Mouse (Mus musculus) bone marrow, adult 2 months (tissue): ENCODE results near the gene Slc6a1. TPM values are rescaled to one million over a fixed set of nuclear protein-coding genes. Genes with fewer than 3 reads are reported as not detected.

Experiments
- H3K27ac ChIP-seq: fragments of 200-500 bp; 2 replicates; pipeline ENCODE4 v1.5.1; 2012; ENCODE audit warnings: low read depth, mild to moderate bottlenecking, control low read depth, inconsistent platforms, low read length; ENCODE audit not compliant: control insufficient read depth, poor library complexity, insufficient read depth
- H3K4me1 ChIP-seq: fragments of 200-500 bp; 2 replicates; pipeline ENCODE4 v1.6.1; 2011; ENCODE audit warnings: low read length; ENCODE audit not compliant: control insufficient read depth, insufficient read depth
- H3K4me3 ChIP-seq: fragments of 200-500 bp; replicated peaks from 2 replicates; pipeline ENCODE3; 2011; ENCODE audit warnings: mild to moderate bottlenecking, low read depth, low read length, control low read depth; ENCODE audit not compliant: control insufficient read depth
- CTCF ChIP-seq: fragments of 200-500 bp; IDR thresholded peaks from 2 replicates; pipeline ENCODE4 v1.5.1; 2011; ENCODE audit warnings: low read length, control low read depth; ENCODE audit not compliant: control insufficient read depth, insufficient read depth
- POLR2A ChIP-seq: fragments of 200-500 bp; IDR thresholded peaks from 2 replicates; pipeline ENCODE4 v1.6.1; 2011; ENCODE audit warnings: low read depth, mild to moderate bottlenecking, control low read depth, low read length, borderline replicate concordance; ENCODE audit not compliant: control insufficient read depth
- WGBS: fragments of 180-500 bp; shearing (Covaris S2); methylation state at CpG from one replicate; pipeline ENCODE4 v1.1.7; 2018; 5-methylcytosine and 5-hydroxymethylcytosine counted together
- polyA plus RNA-seq: library from polyadenylated mRNA; stranded (reverse); fragments of >200 nt; gene quantifications from 2 replicates; pipeline ENCODE4 v1.2.4, GENCODE M21; 2011; ENCODE audit warnings: low replicate concordance; ENCODE audit not compliant: missing spikeins, insufficient read depth, insufficient read length

Slc6a1 gene
- polyA plus RNA-seq, 1 experiment = 3.9 TPM

DNA sequence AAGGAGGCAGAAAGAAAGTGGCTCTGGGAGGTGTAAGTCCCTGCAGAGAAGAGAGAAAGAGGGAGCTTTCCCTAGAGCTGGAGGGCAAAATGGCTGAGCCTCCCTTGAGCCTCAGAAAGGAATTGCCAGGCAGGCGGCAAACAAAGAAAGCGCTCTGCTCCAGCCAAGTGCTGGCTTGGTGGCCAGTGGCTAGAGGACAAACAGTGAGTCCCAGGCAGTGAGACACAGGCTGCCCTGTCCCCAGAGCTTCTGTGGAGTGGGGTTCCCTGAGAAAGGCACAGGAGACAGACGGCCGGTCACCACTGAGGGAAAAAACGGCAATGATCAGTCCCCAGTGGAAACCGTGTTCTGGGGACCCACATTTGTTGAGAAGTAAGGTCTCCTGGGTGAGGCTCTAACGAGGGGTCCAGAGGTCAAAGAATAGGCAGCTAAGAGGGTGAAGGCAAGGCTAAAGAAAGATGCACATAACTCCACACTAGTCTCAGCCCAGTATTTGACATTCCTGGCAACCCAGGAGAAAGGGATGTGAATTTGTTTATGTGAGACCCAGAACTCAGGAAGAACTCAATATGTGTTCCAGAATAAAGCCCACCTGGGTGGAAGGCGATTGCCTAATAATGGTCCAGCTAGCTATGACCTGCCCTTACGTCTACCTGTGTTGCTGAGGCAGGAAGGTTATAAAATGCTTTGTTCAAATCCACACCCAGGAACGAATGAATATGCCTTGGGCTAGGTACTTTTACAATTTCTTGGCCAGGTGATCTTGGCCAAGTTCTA lies 1.7 kb downstream of the Slc6a1 start:
- WGBS = 53% methylated on average over 10 of the region's 10 CpGs
- Histone ChIP-seq H3K4me1 (no peaks in the 10 kb centered on the region), H3K4me3 (no peak overlapping the region), H3K27ac (no peak overlapping the region)
- no peak for TF ChIP-seq POLR2A
- no peak for TF ChIP-seq CTCF

DNA sequence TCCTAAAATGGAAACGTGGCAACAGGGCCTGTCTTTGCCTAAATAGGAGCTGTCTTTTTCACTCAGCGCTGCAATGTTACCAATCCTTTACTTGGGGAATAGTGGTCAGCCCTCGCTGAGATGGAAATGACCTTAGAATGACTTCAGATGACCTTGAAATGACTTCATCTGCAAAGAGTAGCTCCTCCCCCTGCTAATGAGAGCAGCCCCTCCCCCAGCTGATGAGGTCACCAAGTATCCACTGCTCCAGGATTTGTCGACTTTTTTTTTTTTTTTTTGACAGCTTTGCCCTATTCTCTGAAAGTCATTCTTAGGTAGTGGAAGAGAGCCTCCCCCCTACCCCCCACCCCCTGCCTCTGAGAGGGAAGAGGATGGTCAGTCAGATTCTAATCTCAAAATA lies 3.0 kb downstream of the Slc6a1 start:
- Histone ChIP-seq H3K4me1 (no peaks in the 10 kb centered on the region), H3K4me3 (no peak overlapping the region), H3K27ac (no peak overlapping the region)
- TF ChIP-seq CTCF = no peak
- no peak for TF ChIP-seq POLR2A
- 37% methylated on average over 4 of the region's 4 CpGs for WGBS

DNA sequence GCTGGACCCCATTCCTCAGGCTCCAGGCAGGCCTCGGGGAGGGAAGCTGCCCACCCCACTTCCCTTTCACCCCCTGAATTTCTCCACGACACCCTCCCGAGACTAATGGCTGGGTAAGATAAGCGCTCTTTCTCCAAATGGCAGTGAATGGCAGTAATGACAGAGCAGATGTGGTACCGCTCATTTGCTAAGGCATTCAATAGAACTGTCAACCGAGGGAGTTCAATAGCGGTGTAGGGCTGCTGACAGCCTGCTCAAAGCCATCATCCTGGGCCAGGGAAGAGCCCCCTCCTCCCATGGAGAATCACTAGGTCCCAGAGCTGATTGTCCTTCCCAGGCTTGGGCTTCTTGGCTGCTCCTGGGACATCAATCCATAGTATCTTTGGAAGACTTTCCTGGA lies 6.7 kb downstream of the Slc6a1 start:
- no peak for TF ChIP-seq CTCF
- no peak for TF ChIP-seq POLR2A
- WGBS = 19% methylated on average over 7 of the region's 7 CpGs

GRCm38 (mm10) chr6:114290184-114290583 lies 7.7 kb downstream of the Slc6a1 start:
- 62% methylated on average over 8 of the region's 8 CpGs for WGBS
- no peak overlapping the region for H3K27ac ChIP-seq
- H3K4me1 ChIP-seq = no peaks in the 10 kb centered on the region
- H3K4me3 ChIP-seq = no peak overlapping the region
- TF ChIP-seq CTCF = no peak

More for the DNA sequence above, 6.7 kb downstream of the Slc6a1 start:
- no peak overlapping the region for H3K4me3 ChIP-seq
- no peaks in the 10 kb centered on the region for H3K4me1 ChIP-seq
- H3K27ac ChIP-seq = no peak overlapping the region

- 66% methylated on average over 4 of the region's 4 CpGs for WGBS
- Histone ChIP-seq H3K4me1 (no peaks in the 10 kb centered on the region), H3K27ac (no peak overlapping the region), H3K4me3 (no peak overlapping the region)
- TF ChIP-seq CTCF = no peak
- TF ChIP-seq POLR2A = no peak
Measured at GRCm38 (mm10) chr6:114290929-114291328, 8.5 kb downstream of the Slc6a1 start.

DNA sequence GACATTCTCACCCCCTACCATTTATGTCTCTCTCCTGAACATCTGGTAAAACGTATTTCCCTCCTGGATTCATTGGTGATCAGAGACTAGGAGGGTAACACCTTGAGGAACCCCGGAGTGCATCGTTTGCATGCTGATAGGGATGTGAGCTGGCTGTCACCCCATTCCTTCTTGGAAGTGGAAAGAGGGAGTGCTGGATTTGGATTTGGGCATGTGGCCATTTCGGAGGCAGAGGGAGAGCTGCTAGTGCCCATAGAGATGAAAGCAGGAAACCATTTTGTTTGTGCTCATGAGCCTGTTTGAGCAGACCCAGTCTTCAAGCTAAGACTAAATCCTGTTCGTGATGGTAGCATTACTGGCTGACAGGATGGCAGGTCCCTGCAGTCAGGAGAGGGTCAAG lies 9.0 kb downstream of the Slc6a1 start:
- H3K4me3 ChIP-seq = no peak overlapping the region
- 52% methylated on average over 5 of the region's 5 CpGs for WGBS
- no peak overlapping the region for H3K27ac ChIP-seq
- no peaks in the 10 kb centered on the region for H3K4me1 ChIP-seq
- TF ChIP-seq CTCF (no peak), POLR2A (no peak)

GRCm38 (mm10) chr6:114293511-114293910 lies 11.1 kb downstream of the Slc6a1 start:
- TF ChIP-seq POLR2A (no peak), CTCF (no peak)
- no peaks in the 10 kb centered on the region for H3K4me1 ChIP-seq
- WGBS = 26% methylated on average over 8 of the region's 8 CpGs
- no peak overlapping the region for H3K4me3 ChIP-seq
- H3K27ac ChIP-seq = no peak overlapping the region

- no peak overlapping the region for H3K27ac ChIP-seq
- WGBS = 69% methylated on average over 4 of the region's 4 CpGs
- TF ChIP-seq POLR2A (no peak), CTCF (no peak)
- H3K4me3 ChIP-seq = no peak overlapping the region
- H3K4me1 ChIP-seq = no peaks in the 10 kb centered on the region
Measured at GRCm38 (mm10) chr6:114295086-114295485, 12.7 kb downstream of the Slc6a1 start.

DNA sequence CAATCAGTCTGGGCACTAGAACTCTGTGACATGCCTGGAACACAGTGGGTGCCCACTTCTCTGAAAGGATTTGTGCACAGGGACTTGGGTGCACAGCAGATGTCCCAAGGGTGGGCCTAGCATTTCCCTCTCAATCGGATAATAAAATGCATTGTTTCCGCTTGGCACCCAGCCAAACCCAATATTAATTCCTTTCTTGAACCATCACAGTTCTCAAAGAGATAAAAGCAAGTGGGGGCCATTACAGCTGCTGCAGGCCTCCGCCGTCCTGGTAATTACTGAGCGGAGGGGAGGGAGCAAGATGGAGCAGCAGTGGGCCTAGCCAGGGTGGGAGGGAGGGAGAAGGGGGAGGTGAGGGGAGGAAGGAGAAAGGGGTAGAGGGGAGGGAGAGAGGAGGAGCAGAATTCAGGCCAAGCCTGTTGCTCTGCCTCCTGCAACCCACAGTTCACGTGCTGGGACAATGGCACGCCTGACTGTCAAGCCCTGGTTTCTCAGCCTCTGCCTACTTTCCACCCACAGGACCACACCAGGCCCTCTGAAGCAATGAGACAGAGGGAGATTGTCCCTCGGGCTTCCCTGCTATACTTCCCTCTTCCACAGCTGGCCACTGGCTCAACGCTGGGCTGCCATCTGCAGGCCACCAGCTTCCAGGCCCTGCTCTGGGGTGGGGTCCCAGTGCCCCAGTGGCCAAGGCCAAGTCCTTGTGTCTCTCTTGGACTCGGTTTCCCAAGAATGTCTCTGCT lies 15.0 kb downstream of the Slc6a1 start:
- Histone ChIP-seq H3K4me3 (no peak overlapping the region), H3K4me1 (no peaks in the 10 kb centered on the region), H3K27ac (no peak overlapping the region)
- TF ChIP-seq CTCF (no peak), POLR2A (no peak)
- 61% methylated on average over 10 of the region's 10 CpGs for WGBS
